Mouse (Mus musculus) liver, postnatal 0 days (tissue): Measurements from ENCODE around the gene Samd14.

Experiments
- CTCF ChIP-seq: sonication (generic); IDR thresholded peaks from 2 replicates; pipeline ENCODE4 v1.5.1; 2016; ENCODE audit warnings: antibody characterized with exemption, low read depth
- EP300 ChIP-seq: IDR thresholded peaks from 2 replicates; pipeline ENCODE4 v1.6.1; 2016; ENCODE audit warnings: antibody characterized with exemption, low read depth, mild to moderate bottlenecking

- TF ChIP-seq CTCF = no peak
- TF ChIP-seq EP300 = no peak
Measured at GRCm38 (mm10) chr11:95026849-95027248, 17.2 kb downstream of the Samd14 start.
